Mouse (Mus musculus): ENCODE results near the gene Ap4e1. TPM values are rescaled to one million over a fixed set of nuclear protein-coding genes. Genes with fewer than 3 reads are reported as not detected.

The Ap4e1 gene
- polyA plus RNA-seq, 1 experiment from 2014 or later, result 13.4 TPM

DNA sequence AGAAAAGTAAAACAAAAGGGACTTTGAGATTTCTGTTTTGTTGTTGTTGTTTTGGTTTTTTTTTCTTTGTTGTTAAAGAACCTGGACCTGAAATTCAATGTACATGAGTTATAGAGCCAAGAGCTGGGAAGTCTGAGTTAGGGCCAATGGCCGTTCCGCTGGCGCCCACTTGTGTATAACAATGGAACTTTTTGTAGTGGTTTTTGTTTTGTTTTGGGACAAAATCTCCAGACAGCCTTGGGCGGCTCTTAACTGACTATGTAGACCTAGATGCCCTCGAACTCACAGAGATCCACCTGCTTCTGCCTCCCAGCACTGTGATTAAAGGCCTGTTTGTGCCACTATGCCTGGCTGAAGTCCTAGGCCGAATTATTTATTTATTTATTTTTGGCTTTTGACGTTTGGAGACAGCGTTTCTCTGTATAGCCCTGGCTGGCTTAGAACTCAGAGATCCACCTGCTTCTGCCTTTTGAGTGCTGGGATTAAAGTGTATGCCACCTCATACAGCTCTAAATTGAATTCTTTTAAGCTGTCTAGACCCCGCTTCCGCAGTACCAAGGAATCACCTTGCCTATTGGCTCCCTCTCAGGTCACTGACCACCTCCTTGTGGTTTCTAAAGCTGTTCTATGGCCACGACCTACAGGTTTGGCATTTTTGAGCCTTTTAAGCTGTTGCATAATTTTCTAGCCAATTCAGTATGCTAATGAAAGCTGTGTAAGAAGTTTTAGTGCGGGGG is 1.7 kb upstream of the Ap4e1 start:
- no peak for ATAC-seq (ENCODE audit: insufficient number of reproducible peaks, insufficient read depth, low FRiP score, low TSS enrichment)
- H3K4me3 ChIP-seq, result no peak overlapping the region
- H3K9ac ChIP-seq, result no peak overlapping the region
- H3K4me2 ChIP-seq (replicated peaks), result peak overlapping the region; percentile 21; the same call in 1 of the 2 replicates
- 41% methylated on average over 12 of the region's 12 CpGs for WGBS
- H3K27me3 ChIP-seq, result no peaks in the 10 kb centered on the region
- H3K36me3 ChIP-seq, result 0 out of 2 replicates have a peak, but pooled peaks cover 7% of the 10 kb centered on the region
- H3K4me1 ChIP-seq, result peaks cover 11% of the 10 kb centered on the region
- no peak overlapping the region for H3K27ac ChIP-seq
- H3K9me3 ChIP-seq, result no peaks in the 10 kb centered on the region

DNA sequence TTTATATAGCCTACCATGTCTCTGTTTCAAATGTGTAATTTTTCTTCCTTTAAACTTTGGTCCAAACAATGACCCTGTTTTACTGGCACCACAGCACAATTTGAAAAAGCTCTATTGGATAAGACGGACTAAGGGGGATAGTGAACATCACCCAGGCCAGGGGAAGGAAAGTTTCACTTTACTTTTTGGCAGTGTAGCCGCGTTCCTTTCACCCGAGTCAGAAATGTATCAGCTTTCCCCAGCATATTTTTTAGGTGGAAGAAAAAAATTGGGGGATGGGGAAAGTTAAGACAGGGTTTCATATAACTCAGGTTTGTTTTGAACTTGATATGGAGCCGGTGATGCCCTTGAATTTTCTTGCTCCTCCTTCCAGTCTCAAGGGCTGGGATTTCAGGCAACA is 1.0 kb upstream of the Ap4e1 start:
- 48% methylated on average over 5 of the region's 5 CpGs for WGBS
- Histone ChIP-seq H3K36me3 (peaks cover 14% of the 10 kb centered on the region), H3K27ac (peak overlapping the region; percentile 41; the same call in 1 of the 2 replicates), H3K9ac (no peak overlapping the region), H3K4me3 (no peak overlapping the region), H3K9me3 (no peaks in the 10 kb centered on the region), H3K27me3 (no peaks in the 10 kb centered on the region), H3K4me2 (replicated peaks) (no peak overlapping the region), H3K4me1 (peaks cover 11% of the 10 kb centered on the region)
- no peak for ATAC-seq (ENCODE audit: insufficient number of reproducible peaks, insufficient read depth, low FRiP score, low TSS enrichment)

- H3K4me2 ChIP-seq (replicated peaks), result no peak overlapping the region
- no peaks in the 10 kb centered on the region for H3K4me1 ChIP-seq
- no peak overlapping the region for H3K27ac ChIP-seq
- H3K36me3 ChIP-seq, result peaks cover 43% of the 10 kb centered on the region
- H3K9me3 ChIP-seq, result no peaks in the 10 kb centered on the region
- no peak overlapping the region for H3K4me3 ChIP-seq
- ATAC-seq (ENCODE audit: insufficient number of reproducible peaks, insufficient read depth, low FRiP score, low TSS enrichment), result no peak
- H3K9ac ChIP-seq, result no peak overlapping the region
- WGBS, result 94% methylated on average over 9 of the region's 9 CpGs
- H3K27me3 ChIP-seq, result no peaks in the 10 kb centered on the region
Observed at GRCm38 (mm10) chr2:127035006-127035605, 26.6 kb downstream of the Ap4e1 start.

DNA sequence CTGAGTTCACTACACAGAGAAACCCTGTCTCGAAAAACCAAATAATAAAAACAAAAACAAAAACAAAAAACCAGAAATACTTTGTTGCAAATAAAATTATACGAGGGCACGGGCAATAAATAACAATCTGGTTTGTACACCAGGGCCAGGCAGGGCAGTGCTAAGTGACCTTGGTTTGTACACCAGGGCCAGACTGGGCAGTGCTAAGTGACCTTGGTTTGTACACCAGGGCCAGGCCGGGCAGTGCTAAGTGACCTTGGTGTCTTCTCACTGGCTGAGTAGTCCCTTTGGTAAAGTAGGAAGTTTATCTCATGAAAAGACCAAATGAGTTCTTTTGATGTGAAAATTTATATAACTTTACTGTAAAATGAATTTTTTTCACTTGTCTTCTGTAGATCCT is 28.8 kb downstream of the Ap4e1 start:
- Histone ChIP-seq H3K27me3 (no peaks in the 10 kb centered on the region), H3K4me1 (no peaks in the 10 kb centered on the region), H3K9me3 (no peaks in the 10 kb centered on the region), H3K36me3 (peaks cover 34% of the 10 kb centered on the region), H3K27ac (no peak overlapping the region), H3K4me2 (replicated peaks) (no peak overlapping the region), H3K4me3 (no peak overlapping the region), H3K9ac (no peak overlapping the region)
- ATAC-seq (ENCODE audit: insufficient number of reproducible peaks, insufficient read depth, low FRiP score, low TSS enrichment), result no peak
- WGBS, result 97% methylated on average over 4 of the region's 4 CpGs

- WGBS, result 97% methylated on average over 9 of the region's 9 CpGs
- no peak overlapping the region for H3K4me3 ChIP-seq
- H3K9me3 ChIP-seq, result no peaks in the 10 kb centered on the region
- H3K36me3 ChIP-seq, result peaks cover 55% of the 10 kb centered on the region
- H3K27me3 ChIP-seq, result no peaks in the 10 kb centered on the region
- no peak for ATAC-seq (ENCODE audit: insufficient number of reproducible peaks, insufficient read depth, low FRiP score, low TSS enrichment)
- H3K27ac ChIP-seq, result no peak overlapping the region
- no peak overlapping the region for H3K4me2 ChIP-seq (replicated peaks)
- no peaks in the 10 kb centered on the region for H3K4me1 ChIP-seq
- no peak overlapping the region for H3K9ac ChIP-seq
Observed at GRCm38 (mm10) chr2:127061471-127061870, 53.0 kb downstream of the Ap4e1 start.

GRCm38 (mm10) chr2:127068806-127069205 is 60.3 kb downstream of the Ap4e1 start:
- Histone ChIP-seq H3K9me3 (no peaks in the 10 kb centered on the region), H3K4me3 (no peak overlapping the region), H3K4me2 (replicated peaks) (no peak overlapping the region), H3K27me3 (no peaks in the 10 kb centered on the region), H3K9ac (no peak overlapping the region), H3K36me3 (peaks cover 5% of the 10 kb centered on the region; the same call in 1 of the 2 replicates), H3K27ac (no peak overlapping the region), H3K4me1 (peaks cover 11% of the 10 kb centered on the region)
- WGBS, result 74% methylated on average over 7 of the region's 7 CpGs
- no peak for ATAC-seq (ENCODE audit: insufficient number of reproducible peaks, insufficient read depth, low FRiP score, low TSS enrichment)

GRCm38 (mm10) chr2:127069781-127070434 is 61.4 kb downstream of the Ap4e1 start:
- no peak overlapping the region for H3K9ac ChIP-seq
- no peaks in the 10 kb centered on the region for H3K27me3 ChIP-seq
- H3K4me2 ChIP-seq (replicated peaks), result peak overlapping the region; percentile 60
- H3K4me1 ChIP-seq, result peaks cover 11% of the 10 kb centered on the region
- WGBS, result 7% methylated on average over 11 of the region's 11 CpGs
- H3K9me3 ChIP-seq, result no peaks in the 10 kb centered on the region
- peak overlapping the region; percentile 60; the same call in 1 of the 2 replicates for H3K27ac ChIP-seq
- no peak for ATAC-seq (ENCODE audit: insufficient number of reproducible peaks, insufficient read depth, low FRiP score, low TSS enrichment)
- H3K36me3 ChIP-seq, result peaks cover 5% of the 10 kb centered on the region; the same call in 1 of the 2 replicates
- peak overlapping the region; percentile 63 for H3K4me3 ChIP-seq

DNA sequence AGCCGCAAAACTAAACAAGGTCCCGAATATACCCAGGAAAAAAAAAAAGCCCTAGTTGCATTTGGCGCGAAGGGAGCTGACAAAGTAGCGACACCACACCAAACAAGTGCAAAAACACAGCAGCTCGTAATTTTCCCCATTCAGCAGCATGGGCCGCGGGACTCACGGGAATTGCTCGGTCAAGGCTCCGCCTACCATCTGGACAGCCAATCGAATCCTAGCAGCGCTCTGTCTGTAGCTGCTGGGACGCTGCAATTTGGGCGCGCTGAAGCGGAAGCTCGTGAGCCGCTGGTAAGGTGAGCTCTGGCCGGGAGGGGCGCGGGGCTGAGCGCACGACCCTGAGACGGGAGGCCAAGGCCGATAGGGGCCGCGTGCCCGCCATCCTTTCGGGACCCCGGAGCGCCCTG is 61.9 kb downstream of the Ap4e1 start, which contains the start of gene Blvra:
Gene Blvra (plus strand): TSS at position 231 of the 407 bp plus-strand sequence.
- peaks cover 5% of the 10 kb centered on the region; the same call in 1 of the 2 replicates for H3K36me3 ChIP-seq
- H3K9ac ChIP-seq, result peak within 1 kb of the TSS; percentile 63
- peak within 1 kb of the TSS; percentile 70 for H3K27ac ChIP-seq
- peak; percentile 98 for ATAC-seq (ENCODE audit: insufficient number of reproducible peaks, insufficient read depth, low FRiP score, low TSS enrichment)
- peak within 1 kb of the TSS; percentile 63 for H3K4me3 ChIP-seq
- WGBS, result under 1% methylated on average over 31 of the region's 32 CpGs
- H3K27me3 ChIP-seq, result no peaks in the 10 kb centered on the region
- H3K4me1 ChIP-seq, result peaks cover 11% of the 10 kb centered on the region
- H3K4me2 ChIP-seq (replicated peaks), result peak within 1 kb of the TSS; percentile 60
- no peaks in the 10 kb centered on the region for H3K9me3 ChIP-seq

DNA sequence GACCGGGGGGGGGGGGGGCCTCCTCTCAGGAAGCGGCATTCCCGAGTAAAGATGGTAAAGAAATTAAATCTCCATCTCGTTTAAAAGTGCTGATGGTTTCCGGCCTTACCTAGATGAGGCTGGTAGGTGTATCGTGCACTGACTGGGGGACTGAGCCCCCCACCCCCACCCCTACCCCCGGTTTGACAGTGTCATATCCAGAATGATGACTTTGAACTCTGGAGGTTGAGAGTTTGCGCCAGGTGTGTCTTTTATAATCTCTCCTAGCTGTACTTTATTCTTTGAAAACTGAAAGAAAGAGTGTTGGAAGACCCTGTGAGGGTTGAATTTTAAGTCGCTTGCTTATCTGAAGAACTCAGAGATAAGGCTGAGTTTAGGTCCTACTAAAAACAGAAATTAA is 62.4 kb downstream of the Ap4e1 start:
- ATAC-seq (ENCODE audit: insufficient number of reproducible peaks, insufficient read depth, low FRiP score, low TSS enrichment), result no peak
- WGBS, result 16% methylated on average over 8 of the region's 9 CpGs
- H3K9me3 ChIP-seq, result no peaks in the 10 kb centered on the region

GRCm38 (mm10) chr2:127074116-127074515 is 65.6 kb downstream of the Ap4e1 start:
- Histone ChIP-seq H3K4me2 (replicated peaks) (no peak overlapping the region), H3K36me3 (no peaks in the 10 kb centered on the region), H3K9me3 (no peaks in the 10 kb centered on the region), H3K27ac (no peak overlapping the region), H3K4me1 (peaks cover 11% of the 10 kb centered on the region), H3K9ac (no peak overlapping the region), H3K27me3 (no peaks in the 10 kb centered on the region), H3K4me3 (no peak overlapping the region)
- no peak for ATAC-seq (ENCODE audit: insufficient number of reproducible peaks, insufficient read depth, low FRiP score, low TSS enrichment)
- 95% methylated on average over 2 of the region's 2 CpGs for WGBS

More for the DNA sequence above, 62.4 kb downstream of the Ap4e1 start:
- Histone ChIP-seq H3K4me3 (peak overlapping the region; percentile 63), H3K4me1 (peaks cover 11% of the 10 kb centered on the region), H3K4me2 (replicated peaks) (peak overlapping the region; percentile 60), H3K36me3 (peaks cover 5% of the 10 kb centered on the region; the same call in 1 of the 2 replicates), H3K9ac (peak overlapping the region; percentile 63), H3K27ac (peak overlapping the region; percentile 70; the same call in 1 of the 2 replicates), H3K27me3 (no peaks in the 10 kb centered on the region)

DNA sequence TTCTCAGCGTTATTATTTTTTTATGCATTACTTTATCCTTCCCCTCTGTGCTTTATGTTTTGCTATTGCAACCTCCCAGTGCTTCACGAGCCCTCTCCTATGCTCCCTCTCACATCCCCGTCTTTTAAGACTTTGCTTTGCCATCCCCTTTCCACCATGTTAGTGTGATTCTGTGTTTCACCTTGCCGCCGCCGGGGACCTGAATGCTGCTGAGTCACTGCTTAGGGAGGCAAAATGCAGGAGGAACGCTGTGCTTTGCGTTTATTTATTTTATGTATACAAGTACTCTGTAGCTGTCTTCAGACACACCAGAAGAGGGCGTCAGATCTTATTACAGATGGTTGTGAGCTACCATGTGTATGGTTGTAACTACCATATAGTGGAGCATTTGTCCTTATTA is 69.1 kb downstream of the Ap4e1 start:
- 74% methylated on average over 9 of the region's 9 CpGs for WGBS
- ATAC-seq (ENCODE audit: insufficient number of reproducible peaks, insufficient read depth, low FRiP score, low TSS enrichment), result no peak
- H3K4me2 ChIP-seq (replicated peaks), result no peak overlapping the region
- H3K27me3 ChIP-seq, result no peaks in the 10 kb centered on the region
- H3K9ac ChIP-seq, result no peak overlapping the region
- no peak overlapping the region for H3K4me3 ChIP-seq
- no peaks in the 10 kb centered on the region for H3K36me3 ChIP-seq
- no peak overlapping the region for H3K27ac ChIP-seq
- H3K4me1 ChIP-seq, result no peaks in the 10 kb centered on the region
- no peaks in the 10 kb centered on the region for H3K9me3 ChIP-seq

Measured in embryonic facial prominence, embryonic 12.5 days (tissue).